Mouse (Mus musculus): ENCODE data around the gene Pfas.
"Not testable (repeated sequence)": the region's sequence is repeated elsewhere in the genome, so short reads cannot be mapped to it uniquely, and the experiment has no call there.

Gene Pfas

GRCm38 (mm10) chr11:68973250-68974058, 34.8 kb downstream of the Pfas start:
- peak; percentile 73 for DNase-seq (ENCODE audit: low read depth, low spot score)

- DNase-seq (ENCODE audit: low read depth, low spot score): peak; percentile 35
These were observed 38.0 kb downstream of the Pfas start for GRCm38 (mm10) chr11:68970232-68970631.

- DNase-seq (ENCODE audit: low read depth, low spot score): no peak
These were observed 39.5 kb downstream of the Pfas start for GRCm38 (mm10) chr11:68968752-68969151.

- peak; percentile 90 for DNase-seq (ENCODE audit: low read depth, low spot score)
These were observed 40.6 kb downstream of the Pfas start, which contains the start of gene Slc25a35 for GRCm38 (mm10) chr11:68967337-68968282. Slc25a35 (plus strand) TSS chr11:68968131.

- no peak for DNase-seq (ENCODE audit: low read depth, low spot score)
These were observed 41.7 kb downstream of the Pfas start for GRCm38 (mm10) chr11:68966554-68966953.

GRCm38 (mm10) chr11:68965845-68966244, 42.4 kb downstream of the Pfas start:
- peak; percentile 47 for DNase-seq (ENCODE audit: low read depth, low spot score)

GRCm38 (mm10) chr11:68965050-68965449, 43.2 kb downstream of the Pfas start:
- DNase-seq (ENCODE audit: low read depth, low spot score): no peak

- DNase-seq (ENCODE audit: low read depth, low spot score): no peak
These were observed 44.9 kb downstream of the Pfas start for GRCm38 (mm10) chr11:68963405-68963804.

- not testable (repeated sequence) for DNase-seq (ENCODE audit: low read depth, low spot score)
These were observed 46.1 kb downstream of the Pfas start for GRCm38 (mm10) chr11:68962159-68962558.

- DNase-seq (ENCODE audit: low read depth, low spot score): no peak
These were observed 46.7 kb downstream of the Pfas start for GRCm38 (mm10) chr11:68961596-68961995.

- DNase-seq (ENCODE audit: low read depth, low spot score): no peak
These were observed 50.3 kb downstream of the Pfas start for GRCm38 (mm10) chr11:68957971-68958370.

GRCm38 (mm10) chr11:68957308-68957707, 51.0 kb downstream of the Pfas start, which contains the start of gene Arhgef15:
Arhgef15 (minus strand) TSS chr11:68957480.
- no peak for DNase-seq (ENCODE audit: low read depth, low spot score)

- DNase-seq (ENCODE audit: low read depth, low spot score): no peak
These were observed 51.6 kb downstream of the Pfas start for GRCm38 (mm10) chr11:68956697-68957096.

GRCm38 (mm10) chr11:68956107-68956506, 52.2 kb downstream of the Pfas start:
- DNase-seq (ENCODE audit: low read depth, low spot score): peak; percentile 28

GRCm38 (mm10) chr11:68955473-68955872, 52.8 kb downstream of the Pfas start:
- no peak for DNase-seq (ENCODE audit: low read depth, low spot score)

- DNase-seq (ENCODE audit: low read depth, low spot score): no peak
These were observed 53.9 kb downstream of the Pfas start for GRCm38 (mm10) chr11:68954408-68954807.

- DNase-seq (ENCODE audit: low read depth, low spot score): no peak
These were observed 54.4 kb downstream of the Pfas start for GRCm38 (mm10) chr11:68953903-68954302.

- no peak for DNase-seq (ENCODE audit: low read depth, low spot score)
These were observed 60.7 kb downstream of the Pfas start for GRCm38 (mm10) chr11:68947542-68947993.

GRCm38 (mm10) chr11:68946806-68947440, 61.3 kb downstream of the Pfas start:
- DNase-seq (ENCODE audit: low read depth, low spot score): no peak

- no peak for DNase-seq (ENCODE audit: low read depth, low spot score)
These were observed 62.3 kb downstream of the Pfas start for GRCm38 (mm10) chr11:68946001-68946400.

- no peak for DNase-seq (ENCODE audit: low read depth, low spot score)
These were observed 63.0 kb downstream of the Pfas start for GRCm38 (mm10) chr11:68945245-68945644.

GRCm38 (mm10) chr11:68942731-68943130, 65.5 kb downstream of the Pfas start:
- DNase-seq (ENCODE audit: low read depth, low spot score): no peak

All from skeletal muscle tissue, adult 2 months (tissue).